Mouse (Mus musculus) cerebellum, postnatal 4 days (tissue): ENCODE data around the gene Tmsb10.

Experiments
- DNase-seq, 2 experiments: peaks; one replicate each; pipeline ENCODE4 v3.0.0; 2022; ENCODE audit warnings: low spot score in 2 of 2, mixed read lengths in 1 of 2

Tmsb10 gene

GRCm38 (mm10) chr6:72958662-72959071, at the start of gene Tmsb10:
Gene Tmsb10 (minus strand): TSS chr6:72958748.
- no peak for DNase-seq

GRCm38 (mm10) chr6:73003601-73004000, 45.1 kb upstream of the Tmsb10 start:
- DNase-seq = no peak

DNA sequence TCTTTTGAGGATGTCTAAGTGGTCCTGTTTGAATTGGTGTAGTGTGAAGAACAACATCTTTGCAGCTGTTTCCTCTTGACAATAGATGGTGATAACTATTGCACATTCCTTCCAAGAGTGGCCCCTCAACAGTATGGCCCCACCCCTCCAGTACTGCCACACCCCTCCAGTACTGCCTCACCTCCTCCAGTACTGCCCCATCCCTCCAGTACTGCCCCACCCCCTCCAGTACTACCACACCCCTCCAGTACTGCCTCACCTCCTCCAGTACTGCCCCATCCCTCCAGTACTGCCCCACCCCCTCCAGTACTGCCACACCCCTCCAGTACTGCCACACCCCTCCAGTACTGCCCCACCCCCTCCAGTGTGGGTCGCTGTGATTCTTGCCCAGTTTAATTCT, 43.8 kb upstream of the Tmsb10 start:
- no peak for DNase-seq

DNA sequence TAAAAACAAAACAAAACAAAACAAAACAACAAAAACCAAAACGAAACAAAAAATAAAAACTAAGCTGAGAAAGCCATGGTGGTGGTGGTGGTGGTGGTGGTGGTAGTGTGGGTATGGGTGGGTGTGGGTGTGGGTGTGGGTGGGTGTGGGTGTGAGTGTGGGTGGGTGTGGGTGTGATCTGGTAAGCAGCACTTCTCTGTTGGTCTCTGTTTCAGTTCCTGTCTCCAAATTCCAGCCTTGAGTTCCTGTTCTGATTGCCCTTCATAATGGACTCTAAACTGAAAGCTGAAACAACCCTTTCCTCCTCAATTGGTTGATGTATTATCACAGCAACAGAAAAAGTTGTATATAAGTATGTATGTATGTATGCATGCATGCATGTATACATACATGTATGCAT, 40.3 kb upstream of the Tmsb10 start:
- no peak for DNase-seq

DNA sequence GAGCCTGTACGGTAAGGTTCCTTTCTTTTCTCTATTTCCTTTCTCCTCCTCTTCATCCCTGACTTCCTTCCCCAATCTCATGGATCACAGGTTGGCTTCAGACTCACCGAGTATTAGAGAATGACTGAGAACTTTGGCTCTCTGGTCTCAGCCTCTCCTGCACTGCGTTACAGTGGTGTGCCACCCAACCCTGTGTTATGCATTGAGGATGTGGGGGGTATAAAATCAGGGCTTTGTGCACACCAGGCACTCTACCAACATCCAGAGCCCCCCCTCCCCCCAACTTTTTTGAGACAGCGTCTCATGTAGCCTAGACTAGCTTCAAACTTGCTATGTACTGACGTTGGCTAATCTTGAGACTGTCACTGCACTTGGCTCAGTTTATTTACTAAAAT, 35.1 kb upstream of the Tmsb10 start:
- no peak for DNase-seq

DNA sequence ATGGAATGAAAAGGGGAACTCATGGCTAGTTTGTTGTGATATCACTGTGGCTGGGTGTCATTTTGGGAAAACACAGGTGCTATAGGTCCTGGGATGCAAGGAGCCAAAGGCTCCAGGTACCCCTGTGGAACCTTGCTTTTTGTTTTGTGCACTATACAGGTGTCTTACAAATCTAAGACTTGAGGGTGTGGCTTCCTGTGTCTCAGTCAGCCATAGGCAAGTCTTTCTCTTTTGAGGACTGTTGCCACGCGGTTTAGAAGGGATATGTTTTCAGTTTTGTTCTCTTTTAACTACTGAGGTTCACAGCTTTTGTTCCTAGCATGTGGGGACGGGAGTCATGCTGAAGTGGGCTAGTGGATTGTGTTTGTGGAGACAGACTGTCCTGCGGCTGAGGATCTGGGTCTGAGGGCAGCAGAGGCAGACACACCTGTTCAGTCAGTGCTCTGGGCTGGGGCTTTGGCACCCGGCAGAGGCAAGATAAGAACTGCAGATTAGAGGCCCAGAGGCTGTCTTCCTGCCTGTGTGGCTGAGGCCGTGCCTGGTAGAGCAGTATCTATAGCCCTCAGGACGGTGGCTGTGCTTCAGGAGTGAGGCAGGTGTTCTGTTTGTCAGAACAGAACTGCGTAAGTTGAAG, 34.6 kb upstream of the Tmsb10 start:
- DNase-seq = no peak

GRCm38 (mm10) chr6:72990206-72990605, 31.7 kb upstream of the Tmsb10 start:
- DNase-seq = no peak

DNA sequence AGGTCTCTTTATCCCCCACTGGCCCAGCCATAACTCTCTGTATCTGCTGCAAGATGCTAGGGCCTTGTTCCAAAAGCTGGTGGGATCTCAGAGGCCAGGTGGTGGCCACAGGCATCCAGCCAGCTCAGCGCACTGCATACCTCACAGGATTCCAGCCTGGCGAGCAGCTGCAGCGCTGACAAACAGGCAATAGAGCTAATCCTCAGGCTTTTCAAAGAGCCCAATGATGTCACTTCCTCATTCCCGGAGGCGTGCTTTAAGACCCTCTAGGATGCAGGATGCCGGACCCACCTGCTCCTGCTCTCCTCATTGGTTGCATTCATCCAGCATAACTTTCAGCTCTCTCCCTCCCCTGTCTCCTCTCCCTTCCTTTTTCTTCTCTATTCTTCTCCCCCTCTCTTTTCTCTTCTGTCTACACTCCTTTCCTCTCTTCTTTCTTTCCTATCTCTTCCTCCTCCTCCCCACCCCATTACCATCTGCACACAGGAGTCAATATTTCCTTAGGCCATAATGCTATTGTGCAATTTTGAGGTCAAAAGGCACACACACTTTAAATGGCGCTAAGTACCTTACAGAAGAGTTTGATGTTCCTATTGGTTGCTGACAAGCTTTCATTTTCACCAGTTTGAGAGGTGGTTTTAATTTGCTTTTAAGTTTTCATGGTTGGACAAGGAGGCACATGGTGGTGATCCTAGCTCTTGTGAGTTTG, 30.6 kb upstream of the Tmsb10 start:
- DNase-seq = peak in 1 of 2 experiments; percentile 53

GRCm38 (mm10) chr6:72982506-72982905, 24.0 kb upstream of the Tmsb10 start:
- DNase-seq = no peak

DNA sequence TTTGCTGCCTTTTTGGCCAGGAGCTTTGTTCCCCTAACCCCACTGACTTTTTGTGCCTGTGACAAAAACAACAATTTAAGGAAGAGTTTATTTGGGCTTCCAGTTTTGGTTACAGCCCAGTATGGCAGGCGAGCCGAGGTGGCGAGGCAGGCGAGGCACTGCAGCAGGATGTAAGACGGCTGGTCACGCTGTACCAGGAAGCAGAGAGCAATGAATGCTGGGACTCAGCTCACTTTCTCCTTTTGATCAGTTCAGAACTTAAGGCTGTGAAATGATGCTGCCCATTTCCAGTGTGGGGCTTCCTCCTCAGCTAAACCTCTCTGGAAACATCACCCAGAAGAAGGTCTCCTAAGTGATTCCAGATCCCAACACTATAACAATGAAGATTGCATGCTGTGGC, 23.3 kb upstream of the Tmsb10 start:
- DNase-seq = no peak

GRCm38 (mm10) chr6:72981124-72981651, 22.6 kb upstream of the Tmsb10 start:
- DNase-seq = no peak

DNA sequence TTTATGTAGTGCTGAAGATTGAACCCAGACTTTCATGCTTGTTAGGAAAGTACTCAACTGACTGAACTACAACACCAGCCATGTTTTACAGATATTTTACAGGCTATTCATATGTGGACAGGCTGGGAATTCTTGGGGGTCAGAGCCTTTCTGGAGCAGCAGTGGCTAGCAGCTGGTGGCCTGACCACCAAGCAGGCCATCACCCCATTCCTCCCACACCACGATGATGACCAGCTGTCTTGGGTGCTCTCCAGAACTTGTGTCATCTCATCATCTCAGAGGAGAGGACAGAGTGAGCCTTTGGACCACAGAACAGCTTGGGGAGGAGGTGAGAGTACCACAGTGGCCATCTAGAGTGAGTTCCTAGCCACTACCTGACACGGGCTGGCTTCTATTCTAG, 18.3 kb upstream of the Tmsb10 start:
- no peak for DNase-seq

- no peak for DNase-seq
Observed at GRCm38 (mm10) chr6:72971074-72971473, 12.5 kb upstream of the Tmsb10 start.

- DNase-seq = no peak
Observed at GRCm38 (mm10) chr6:72969787-72970186, 11.2 kb upstream of the Tmsb10 start.

- no peak for DNase-seq
Observed at GRCm38 (mm10) chr6:72965199-72965598, 6.7 kb upstream of the Tmsb10 start.

DNA sequence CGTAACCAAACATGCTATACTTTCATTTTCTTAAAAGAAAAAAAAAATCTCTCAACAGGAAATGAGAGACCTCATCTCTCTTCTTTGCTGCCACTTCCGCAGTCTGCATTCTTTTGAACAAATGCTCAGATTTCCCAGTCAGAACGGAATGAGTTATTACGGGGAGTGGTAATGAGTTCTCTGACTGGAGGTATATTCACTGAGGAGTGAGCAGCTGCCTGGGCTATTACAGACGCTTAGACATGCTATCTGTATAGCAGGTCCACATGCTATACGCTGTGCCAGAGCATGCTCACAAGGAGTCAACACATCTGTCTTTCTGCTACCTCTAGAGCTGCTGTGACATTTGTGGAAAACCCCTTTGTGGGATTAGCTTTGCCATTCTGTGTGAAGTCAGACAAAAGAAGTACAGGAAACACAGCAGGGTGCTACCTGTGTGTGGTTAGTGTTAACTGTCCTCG, 3.8 kb upstream of the Tmsb10 start:
- DNase-seq = no peak

DNA sequence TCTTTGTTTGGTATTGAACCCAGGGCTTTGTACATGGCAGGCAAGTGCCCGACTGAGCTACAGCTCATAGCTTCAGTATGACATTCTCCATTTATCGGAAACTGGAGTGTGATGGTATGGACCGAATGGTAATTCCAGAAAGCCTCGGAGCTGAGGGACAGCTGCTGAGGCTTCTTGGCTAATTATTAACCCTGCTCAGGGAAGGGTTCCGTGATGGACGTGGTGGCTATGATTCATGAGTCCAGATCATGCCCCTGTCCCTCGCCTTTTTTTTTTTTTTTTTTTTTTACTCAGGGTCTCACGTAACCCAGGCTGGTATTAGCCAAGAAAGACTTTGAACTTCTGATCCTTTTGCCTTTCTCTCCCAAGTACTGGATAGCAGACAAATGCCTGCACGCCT, 3.1 kb upstream of the Tmsb10 start:
- no peak for DNase-seq

GRCm38 (mm10) chr6:72960675-72961074, 2.1 kb upstream of the Tmsb10 start:
- no peak for DNase-seq

DNA sequence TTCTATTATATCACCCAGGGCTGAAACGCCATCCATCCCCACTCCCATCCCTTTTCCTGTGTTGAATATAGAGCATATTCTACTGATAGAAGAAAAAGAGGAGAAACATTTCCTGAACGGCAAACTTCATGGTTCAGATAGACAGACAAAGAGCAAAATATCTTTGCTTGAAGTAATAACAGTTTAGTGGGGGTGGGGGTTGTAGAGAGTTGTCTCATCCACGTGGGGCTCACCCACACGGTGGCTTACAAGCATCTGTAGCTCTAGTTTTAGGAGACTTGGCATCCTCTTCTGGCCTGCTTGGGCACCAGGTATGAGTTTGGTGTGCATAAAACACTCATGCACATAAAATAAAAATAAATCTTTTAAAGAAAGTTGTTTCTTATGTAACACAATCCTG, 627 bp upstream of the Tmsb10 start:
- no peak for DNase-seq

GRCm38 (mm10) chr6:72957676-72958641, 589 bp downstream of the Tmsb10 start:
- peak; percentile 87 to 92 for DNase-seq

GRCm38 (mm10) chr6:72957093-72957435, 1.5 kb downstream of the Tmsb10 start:
- no peak for DNase-seq
